Comparison of ENCODE assay signal across 9 mouse cellular contexts in the genomic region with DNA sequence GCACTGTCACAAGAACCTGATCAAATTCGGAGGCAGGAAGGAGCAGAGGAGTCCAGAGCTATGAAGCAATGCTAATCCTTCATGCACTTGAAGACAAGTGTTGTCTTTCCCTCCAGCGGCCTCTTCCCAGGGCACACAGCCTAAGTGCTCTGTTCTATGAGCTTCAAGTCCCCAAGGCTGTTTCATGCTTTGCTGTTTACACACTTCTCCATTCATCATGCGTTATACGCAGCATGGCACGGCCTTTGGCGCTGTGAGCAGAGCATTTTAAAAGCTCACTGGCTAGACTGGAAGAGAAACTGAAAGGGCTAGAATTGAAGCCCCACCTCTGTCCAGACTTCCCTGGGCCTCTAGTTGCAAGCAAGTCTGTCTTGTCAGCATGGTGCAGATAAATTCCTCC. TPM values are rescaled to one million over a fixed set of nuclear protein-coding genes. Genes with fewer than 3 reads are reported as not detected.
DNase-seq lines count a peak whose midpoint lies in the region; ATAC-seq lines count a peak whose summit lies in the region.
"Had no signal": no experiment of that assay in that cellular context is flagged by ENCODE, and none has a peak within 500 bp of the region (broad histone marks: within the 10 kb centered on the region; RNA-seq: fewer than 3 reads in every experiment).

No protein-coding gene starts in this region.

- ATAC-seq in lung, embryonic 16.5 days (ENCODE audit: low read depth) = peak; percentile 29; the same call in 1 of the 2 replicates

- no peak overlapping the region for H3K4me3 ChIP-seq in lung, embryonic 16.5 days (ENCODE audit: low read length)
- H3K4me3 ChIP-seq: embryonic facial prominence, embryonic 12.5 days had no signal

- peak overlapping the region; percentile 26; the same call in 1 of the 2 replicates for H3K27ac ChIP-seq in lung, embryonic 16.5 days (ENCODE audit: low read length)
- H3K27ac ChIP-seq: embryonic facial prominence, embryonic 12.5 days had no signal

- no peaks in the 10 kb centered on the region for H3K9me3 ChIP-seq in lung, embryonic 16.5 days (ENCODE audit: control insufficient read depth, low read length)
- H3K9me3 ChIP-seq: embryonic facial prominence, embryonic 12.5 days had no signal

- peak; percentile 46 for DNase-seq in gastrocnemius, adult 18-20 months (ENCODE audit: low spot score)
- no peak for DNase-seq in gastrocnemius, postnatal 10 days
- DNase-seq in adrenal gland, adult 8-10 months = peak; percentile 75
- peak; percentile 36 to 46 for DNase-seq in heart, postnatal 10 days
- peak; percentile 64 to 70 for DNase-seq in spleen, postnatal 36 days (ENCODE audit: low spot score in 2 of 2)
- no peak for DNase-seq in testis, postnatal 14 days (ENCODE audit: low spot score)
- DNase-seq in cerebellum, postnatal 14 days = no peak

- H3K4me2 ChIP-seq in lung, embryonic 16.5 days (ENCODE audit: low read depth, low read length) = 0 out of 2 replicates have a peak overlapping the region, but pooled peaks have one; percentile 20
- H3K4me2 ChIP-seq: embryonic facial prominence, embryonic 12.5 days had no signal

- H3K36me3 ChIP-seq in lung, embryonic 16.5 days (ENCODE audit: control insufficient read depth, insufficient read depth, low read length) = 0 out of 2 replicates have a peak, but pooled peaks cover 3% of the 10 kb centered on the region
- H3K36me3 ChIP-seq: embryonic facial prominence, embryonic 12.5 days had no signal

- H3K4me1 ChIP-seq in lung, embryonic 16.5 days (replicated peaks; ENCODE audit: control insufficient read depth, insufficient read depth, low read length) = peaks cover 46% of the 10 kb centered on the region

- 0 out of 2 replicates have a peak overlapping the region, but pooled peaks have one; percentile 29 for H3K9ac ChIP-seq in lung, embryonic 16.5 days (ENCODE audit: low read length)
- H3K9ac ChIP-seq: embryonic facial prominence, embryonic 12.5 days had no signal

- intact Hi-C loops in heart, postnatal 10 days (cut with DNase I) = no loop called here

- WGBS in lung, embryonic 16.5 days = 29% methylated on average over 6 of the region's 6 CpGs

- no peaks in the 10 kb centered on the region for H3K27me3 ChIP-seq in lung, embryonic 16.5 days (ENCODE audit: control insufficient read depth, insufficient read depth, low read depth, low read length)
- H3K27me3 ChIP-seq: embryonic facial prominence, embryonic 12.5 days had no signal

RNA-seq across cellular contexts. Expression of gene Maml2, which starts 6.2 kb away (rescaled TPM):
- 1 to 10 TPM; 2.3 to 2.6 TPM for total RNA-seq in gastrocnemius, adult 18-20 months (2021)
- total RNA-seq in gastrocnemius, postnatal 10 days (2021) = 1 to 10 TPM; 5.6 to 6.8 TPM
- 10 to 100 TPM in 2 of 4 experiments, 1 to 10 TPM in 2; 6.7 to 13.7 (median 9.6) TPM for total RNA-seq in adrenal gland, adult 8-10 months (2022)
- total RNA-seq in heart, postnatal 10 days (2021) = 1 to 10 TPM; 9.1 to 10.0 TPM
- 15.3 and 15.6 TPM in 2 replicates for polyA plus RNA-seq in lung, embryonic 16.5 days (2015; fragmentation: Nextera tagmentation; extraction: Ambion mirVana)

RNA-seq across cellular contexts. Expression of gene Ccdc82, which starts 57.2 kb away (rescaled TPM):
- total RNA-seq in gastrocnemius, adult 18-20 months (2021) = 1 to 10 TPM; 3.6 to 4.9 TPM
- total RNA-seq in gastrocnemius, postnatal 10 days (2021) = 1 to 10 TPM; 5.0 to 7.7 TPM
- 10 to 100 TPM; 15.8 to 30.0 (median 21.9) TPM for total RNA-seq in adrenal gland, adult 8-10 months (2022)
- total RNA-seq in heart, postnatal 10 days (2021) = 10 to 100 TPM in 1 of 2 experiments, 1 to 10 TPM in 1; 9.9 to 10.1 TPM
- polyA plus RNA-seq in lung, embryonic 16.5 days (2015; fragmentation: Nextera tagmentation; extraction: Ambion mirVana) = 14.5 and 16.3 TPM in 2 replicates

RNA-seq across cellular contexts. Expression of gene Jrkl, which starts 58.3 kb away (rescaled TPM):
- 1 to 10 TPM; 2.8 to 3.1 TPM for total RNA-seq in gastrocnemius, adult 18-20 months (2021)
- 1 to 10 TPM; 4.4 to 4.8 TPM for total RNA-seq in gastrocnemius, postnatal 10 days (2021)
- 1 to 10 TPM; 7.7 to 9.5 (median 8.0) TPM for total RNA-seq in adrenal gland, adult 8-10 months (2022)
- 1 to 10 TPM; 7.7 to 8.9 TPM for total RNA-seq in heart, postnatal 10 days (2021)
- 9.3 and 11.1 TPM in 2 replicates for polyA plus RNA-seq in lung, embryonic 16.5 days (2015; fragmentation: Nextera tagmentation; extraction: Ambion mirVana)

Comparison
In these comparisons a context has a peak if more than half of its experiments do, and no peak if none do; other contexts are left out.
1. DNase-seq: peak in gastrocnemius, adult 18-20 months (single experiment), adrenal gland, adult 8-10 months (single experiment), heart, postnatal 10 days (2 of 2) and spleen, postnatal 36 days (2 of 2); none in gastrocnemius, postnatal 10 days (single experiment), testis, postnatal 14 days (single experiment) and cerebellum, postnatal 14 days (0 of 2).